Mouse (Mus musculus) bone marrow, adult 2 months (tissue): Measurements from ENCODE around the gene Traf1.

Source experiments
- CTCF ChIP-seq: fragments of 200-500 bp; IDR thresholded peaks from 2 replicates; pipeline ENCODE4 v1.5.1; 2011; ENCODE audit warnings: low read length, control low read depth; ENCODE audit not compliant: control insufficient read depth, insufficient read depth
- POLR2A ChIP-seq: fragments of 200-500 bp; IDR thresholded peaks from 2 replicates; pipeline ENCODE4 v1.6.1; 2011; ENCODE audit warnings: low read depth, mild to moderate bottlenecking, control low read depth, low read length, borderline replicate concordance; ENCODE audit not compliant: control insufficient read depth

GRCm38 (mm10) chr2:34948622-34949021 lies 12.9 kb downstream of the Traf1 start:
- no peak for TF ChIP-seq CTCF
- TF ChIP-seq POLR2A = no peak
